Mouse (Mus musculus) hindbrain, embryonic 11.5 days (tissue): ENCODE measurements around the gene Cd79b. TPM values are rescaled to one million over a fixed set of nuclear protein-coding genes. Genes with fewer than 3 reads are reported as not detected.
A peak's percentile ranks its signal among the peaks of the same experiment; 100 is the strongest.

ENCODE experiments used
- ATAC-seq: fragments of 200-750 bp; cut with Nextera tagmentation; 2 replicates; pipeline ENCODE4 v1.8.0; 2017; ENCODE audit warnings: mild to moderate bottlenecking, moderate TSS enrichment, moderate library complexity; ENCODE audit not compliant: low FRiP score
- DNase-seq: peaks from one replicate; pipeline ENCODE4 v3.0.0-alpha.2; 2015; ENCODE audit warnings: low spot score
- H3K27ac ChIP-seq: fragments of 300-500 bp; sonication (generic); 2 replicates; pipeline ENCODE4 v1.5.1; 2014; ENCODE audit warnings: mild to moderate bottlenecking, low read depth, low read length
- H3K27me3 ChIP-seq: fragments of 300-500 bp; sonication (generic); 2 replicates; pipeline ENCODE4 v1.6.1; 2014; ENCODE audit warnings: mild to moderate bottlenecking, low read length, moderate library complexity, mixed read lengths; ENCODE audit not compliant: control insufficient read depth, insufficient read depth
- H3K36me3 ChIP-seq: fragments of 300-500 bp; sonication (generic); 2 replicates; pipeline ENCODE4 v1.6.1; 2014; ENCODE audit warnings: mild to moderate bottlenecking, low read length, moderate library complexity, mixed read lengths; ENCODE audit not compliant: control insufficient read depth, insufficient read depth
- H3K4me1 ChIP-seq: fragments of 300-500 bp; sonication (generic); replicated peaks from 2 replicates; pipeline ENCODE4 v1.6.1; 2014; ENCODE audit warnings: low read length, mixed read lengths; ENCODE audit not compliant: control insufficient read depth, insufficient read depth
- H3K4me2 ChIP-seq: fragments of 300-500 bp; sonication (generic); replicated peaks from 2 replicates; pipeline ENCODE4 v1.6.1; 2014; ENCODE audit warnings: mild to moderate bottlenecking, low read depth, low read length
- H3K4me3 ChIP-seq: fragments of 300-500 bp; sonication (generic); 2 replicates; pipeline ENCODE4 v1.5.1; 2014; ENCODE audit warnings: low read depth, low read length
- H3K9ac ChIP-seq: fragments of 300-500 bp; sonication (generic); 2 replicates; pipeline ENCODE4 v1.6.1; 2014; ENCODE audit warnings: low read depth, low read length
- H3K9me3 ChIP-seq: fragments of 300-500 bp; sonication (generic); 2 replicates; pipeline ENCODE4 v1.6.1; 2016; ENCODE audit warnings: low read length; ENCODE audit not compliant: control insufficient read depth
- WGBS: fragments of 180-500 bp; shearing (Covaris S2); extraction: QIAGEN DNeasy Blood & Tissue Kit; methylation state at CpG from one replicate; pipeline ENCODE4 v1.1.7; 2014; 5-methylcytosine and 5-hydroxymethylcytosine counted together
- polyA plus RNA-seq: library from polyadenylated mRNA; unstranded; fragments of >200 nt; fragmentation: Nextera tagmentation; extraction: Ambion mirVana; gene quantifications from 2 replicates; pipeline ENCODE4 v1.2.1, GENCODE M21; 2014

Cd79b gene
- polyA plus RNA-seq, 1 experiment from 2014 or later = 1.9 TPM

- DNase-seq = no peak
- 95% methylated on average over 6 of the region's 6 CpGs for WGBS
- Histone ChIP-seq H3K36me3 (no peaks in the 10 kb centered on the region), H3K27ac (no peak overlapping the region), H3K9ac (no peak overlapping the region), H3K4me2 (no peak overlapping the region), H3K9me3 (no peaks in the 10 kb centered on the region), H3K4me3 (no peak overlapping the region), H3K27me3 (no peaks in the 10 kb centered on the region), H3K4me1 (peaks cover 14% of the 10 kb centered on the region)
- no peak for ATAC-seq
Observed at GRCm38 (mm10) chr11:106273811-106274210, 40.8 kb downstream of the Cd79b start.

DNA sequence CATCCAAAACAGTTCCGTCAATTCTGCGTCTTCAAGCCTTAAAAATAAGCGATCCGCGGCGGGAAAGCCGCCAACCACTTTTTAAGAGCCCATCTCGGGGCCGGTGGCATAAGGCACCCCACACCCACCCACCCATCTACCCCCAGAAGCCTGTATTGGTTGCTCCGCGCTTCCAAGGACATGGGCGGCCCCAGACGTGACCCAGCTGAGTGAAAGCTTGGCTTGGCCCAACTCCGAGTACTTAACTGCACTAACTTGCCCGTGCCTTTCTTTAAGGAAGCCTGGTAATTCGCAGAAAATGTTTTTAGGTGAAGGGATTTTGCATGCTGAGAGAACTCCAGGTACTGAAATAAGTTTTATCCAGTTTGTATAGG is 41.3 kb downstream of the Cd79b start:
- peak overlapping the region; percentile 92 for H3K27ac ChIP-seq
- peak overlapping the region; percentile 49; the same call in 1 of the 2 replicates for H3K9ac ChIP-seq
- peaks cover 17% of the 10 kb centered on the region for H3K4me1 ChIP-seq
- H3K4me3 ChIP-seq = peak overlapping the region; percentile 99
- 23% methylated on average over 16 of the region's 16 CpGs for WGBS
- no peaks in the 10 kb centered on the region for H3K27me3 ChIP-seq
- no peaks in the 10 kb centered on the region for H3K36me3 ChIP-seq
- ATAC-seq (peak; percentile 26), DNase-seq (no peak)
- H3K9me3 ChIP-seq = no peaks in the 10 kb centered on the region
- peak overlapping the region; percentile 46 for H3K4me2 ChIP-seq

GRCm38 (mm10) chr11:106272644-106273310 is 41.8 kb downstream of the Cd79b start, which contains the start of gene Smarcd2:
Gene Smarcd2 (minus strand): TSS chr11:106272972.
- Histone ChIP-seq H3K9me3 (no peaks in the 10 kb centered on the region), H3K4me1 (peaks cover 17% of the 10 kb centered on the region), H3K27me3 (no peaks in the 10 kb centered on the region), H3K27ac (peak within 1 kb of the TSS; percentile 92), H3K9ac (peak within 1 kb of the TSS; percentile 97), H3K4me3 (peak within 1 kb of the TSS; percentile 99), H3K36me3 (no peaks in the 10 kb centered on the region), H3K4me2 (peak within 1 kb of the TSS; percentile 77)
- DNase-seq (peak; percentile 99), ATAC-seq (peak; percentile 94)
- under 1% methylated on average over 57 of the region's 72 CpGs for WGBS

- Histone ChIP-seq H3K27me3 (no peaks in the 10 kb centered on the region), H3K27ac (peak overlapping the region; percentile 92), H3K4me3 (peak overlapping the region; percentile 99), H3K9me3 (no peaks in the 10 kb centered on the region), H3K4me2 (peak overlapping the region; percentile 77), H3K36me3 (no peaks in the 10 kb centered on the region), H3K4me1 (peaks cover 20% of the 10 kb centered on the region), H3K9ac (peak overlapping the region; percentile 97)
- WGBS = 3% methylated on average over 40 of the region's 41 CpGs
- peak; percentile 58 for DNase-seq
- ATAC-seq = no peak; the same call in 1 of the 2 replicates
Observed at GRCm38 (mm10) chr11:106271794-106272643, 42.5 kb downstream of the Cd79b start.

DNA sequence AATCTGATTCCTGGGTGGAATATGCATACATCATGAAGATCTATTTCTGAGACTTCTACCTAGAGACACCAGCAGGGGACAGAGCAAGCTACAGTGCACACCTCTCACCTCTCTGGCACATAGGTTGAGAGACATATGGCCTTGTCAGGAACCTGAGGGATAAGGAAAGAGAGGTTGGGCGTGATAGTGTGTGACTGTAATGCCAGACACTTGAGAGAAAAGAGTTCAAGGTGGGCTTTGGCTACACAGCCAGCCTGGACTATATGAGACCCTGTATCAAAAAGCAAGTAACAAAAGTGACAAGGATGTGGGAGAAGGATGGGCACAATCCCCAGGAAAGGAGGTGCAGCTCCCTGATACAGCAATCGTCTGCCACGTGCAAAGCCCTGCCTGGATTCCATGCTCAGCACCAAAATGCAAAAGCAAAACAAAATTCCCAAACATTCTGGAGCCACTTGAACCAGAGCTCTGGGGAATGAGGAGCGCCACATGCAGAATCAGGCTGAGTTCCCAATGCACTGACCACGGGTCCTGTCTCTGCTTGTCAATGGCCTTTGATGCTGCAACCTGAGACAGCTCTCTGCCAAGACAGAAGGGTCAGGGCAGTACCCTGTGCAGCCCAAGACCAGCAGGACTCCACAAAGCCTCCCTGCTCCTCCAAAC is 43.3 kb downstream of the Cd79b start:
- DNase-seq = no peak
- H3K4me2 ChIP-seq = peak overlapping the region; percentile 77
- 40% methylated on average over 5 of the region's 5 CpGs for WGBS
- ATAC-seq = no peak
- no peak overlapping the region for H3K27ac ChIP-seq
- peak overlapping the region; percentile 99 for H3K4me3 ChIP-seq
- peaks cover 20% of the 10 kb centered on the region for H3K4me1 ChIP-seq
- H3K36me3 ChIP-seq = 0 out of 2 replicates have a peak, but pooled peaks cover 4% of the 10 kb centered on the region
- no peaks in the 10 kb centered on the region for H3K9me3 ChIP-seq
- no peaks in the 10 kb centered on the region for H3K27me3 ChIP-seq
- H3K9ac ChIP-seq = peak overlapping the region; percentile 97

- Histone ChIP-seq H3K9ac (no peak overlapping the region), H3K4me3 (no peak overlapping the region), H3K36me3 (peaks cover 14% of the 10 kb centered on the region), H3K27ac (peak overlapping the region; percentile 85), H3K4me2 (0 out of 2 replicates have a peak overlapping the region, but pooled peaks have one; percentile 8), H3K27me3 (no peaks in the 10 kb centered on the region), H3K9me3 (no peaks in the 10 kb centered on the region), H3K4me1 (peaks cover 20% of the 10 kb centered on the region)
- WGBS = 60% methylated on average over 3 of the region's 3 CpGs
- DNase-seq = no peak
- ATAC-seq = no peak
Observed at GRCm38 (mm10) chr11:106269060-106269431, 45.5 kb downstream of the Cd79b start.

GRCm38 (mm10) chr11:106268326-106269059 is 46.1 kb downstream of the Cd79b start:
- peak overlapping the region; percentile 25; the same call in 1 of the 2 replicates for H3K4me2 ChIP-seq
- peak overlapping the region; percentile 85 for H3K27ac ChIP-seq
- DNase-seq (peak; percentile 48), ATAC-seq (no peak)
- no peak overlapping the region for H3K4me3 ChIP-seq
- H3K36me3 ChIP-seq = peaks cover 19% of the 10 kb centered on the region
- peaks cover 20% of the 10 kb centered on the region for H3K4me1 ChIP-seq
- H3K9ac ChIP-seq = peak overlapping the region; percentile 24; the same call in 1 of the 2 replicates
- H3K27me3 ChIP-seq = no peaks in the 10 kb centered on the region
- WGBS = 54% methylated on average over 8 of the region's 8 CpGs
- no peaks in the 10 kb centered on the region for H3K9me3 ChIP-seq

DNA sequence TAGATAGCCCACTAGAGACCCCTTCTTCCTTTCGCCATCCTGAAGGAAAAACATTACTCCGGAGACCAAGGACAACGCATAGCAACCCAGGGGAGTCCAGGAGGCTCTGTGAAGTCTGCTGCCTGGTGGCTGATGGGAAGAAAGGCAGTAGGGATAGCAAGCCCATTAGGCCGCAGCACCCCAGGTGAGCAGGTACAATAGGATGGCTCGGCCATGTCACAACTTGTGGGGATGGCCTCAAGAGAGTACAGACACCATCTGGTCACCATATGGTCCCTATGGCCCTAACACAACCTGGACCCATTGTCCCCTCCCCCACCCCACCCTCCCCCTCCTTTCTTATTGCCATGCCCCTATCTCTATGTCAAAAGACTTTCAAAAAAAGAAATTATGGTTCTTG is 46.7 kb downstream of the Cd79b start:
- 54% methylated on average over 5 of the region's 5 CpGs for WGBS
- peaks cover 20% of the 10 kb centered on the region for H3K4me1 ChIP-seq
- H3K27me3 ChIP-seq = no peaks in the 10 kb centered on the region
- no peak overlapping the region for H3K4me2 ChIP-seq
- no peaks in the 10 kb centered on the region for H3K9me3 ChIP-seq
- peaks cover 23% of the 10 kb centered on the region for H3K36me3 ChIP-seq
- no peak overlapping the region for H3K4me3 ChIP-seq
- H3K9ac ChIP-seq = peak overlapping the region; percentile 24; the same call in 1 of the 2 replicates
- no peak for ATAC-seq
- no peak for DNase-seq
- peak overlapping the region; percentile 85 for H3K27ac ChIP-seq
